Mouse (Mus musculus) hindbrain, embryonic 11.5 days (tissue): ENCODE measurements at regions not wholly inside any gene's neighbourhood (a gene's known extent, or its start where the extent isn't known, plus 50 kb on each side); places are given as distances from the start of the nearest gene placed in this dataset.

Experiments
- ATAC-seq: fragments of 200-750 bp; cut with Nextera tagmentation; 2 replicates; pipeline ENCODE4 v1.8.0; 2017; ENCODE audit warnings: mild to moderate bottlenecking, moderate TSS enrichment, moderate library complexity; ENCODE audit not compliant: low FRiP score
- DNase-seq: peaks from one replicate; pipeline ENCODE4 v3.0.0-alpha.2; 2015; ENCODE audit warnings: low spot score
- H3K27ac ChIP-seq: fragments of 300-500 bp; sonication (generic); 2 replicates; pipeline ENCODE4 v1.5.1; 2014; ENCODE audit warnings: mild to moderate bottlenecking, low read depth, low read length
- H3K27me3 ChIP-seq: fragments of 300-500 bp; sonication (generic); 2 replicates; pipeline ENCODE4 v1.6.1; 2014; ENCODE audit warnings: mild to moderate bottlenecking, low read length, moderate library complexity, mixed read lengths; ENCODE audit not compliant: control insufficient read depth, insufficient read depth
- H3K36me3 ChIP-seq: fragments of 300-500 bp; sonication (generic); 2 replicates; pipeline ENCODE4 v1.6.1; 2014; ENCODE audit warnings: mild to moderate bottlenecking, low read length, moderate library complexity, mixed read lengths; ENCODE audit not compliant: control insufficient read depth, insufficient read depth
- H3K4me1 ChIP-seq: fragments of 300-500 bp; sonication (generic); replicated peaks from 2 replicates; pipeline ENCODE4 v1.6.1; 2014; ENCODE audit warnings: low read length, mixed read lengths; ENCODE audit not compliant: control insufficient read depth, insufficient read depth
- H3K4me2 ChIP-seq: fragments of 300-500 bp; sonication (generic); replicated peaks from 2 replicates; pipeline ENCODE4 v1.6.1; 2014; ENCODE audit warnings: mild to moderate bottlenecking, low read depth, low read length
- H3K4me3 ChIP-seq: fragments of 300-500 bp; sonication (generic); 2 replicates; pipeline ENCODE4 v1.5.1; 2014; ENCODE audit warnings: low read depth, low read length
- H3K9ac ChIP-seq: fragments of 300-500 bp; sonication (generic); 2 replicates; pipeline ENCODE4 v1.6.1; 2014; ENCODE audit warnings: low read depth, low read length
- H3K9me3 ChIP-seq: fragments of 300-500 bp; sonication (generic); 2 replicates; pipeline ENCODE4 v1.6.1; 2016; ENCODE audit warnings: low read length; ENCODE audit not compliant: control insufficient read depth
- WGBS: fragments of 180-500 bp; shearing (Covaris S2); extraction: QIAGEN DNeasy Blood & Tissue Kit; methylation state at CpG from one replicate; pipeline ENCODE4 v1.1.7; 2014; 5-methylcytosine and 5-hydroxymethylcytosine counted together

- 75% methylated on average over 4 of the region's 4 CpGs for WGBS
- H3K4me3 ChIP-seq: no peak overlapping the region
- no peak for DNase-seq
These were observed 197.9 kb upstream of the Robo2 start for GRCm38 (mm10) chr16:74609564-74609963.

GRCm38 (mm10) chr16:74598361-74598760 lies 186.7 kb upstream of the Robo2 start:
- H3K4me2 ChIP-seq: no peak overlapping the region
- no peak overlapping the region for H3K27ac ChIP-seq
- H3K27me3 ChIP-seq: no peaks in the 10 kb centered on the region
- WGBS: 93% methylated on average over 1 of the region's 1 CpGs
- DNase-seq (no peak), ATAC-seq (no peak)
- H3K4me1 ChIP-seq: no peaks in the 10 kb centered on the region
- no peak overlapping the region for H3K4me3 ChIP-seq
- H3K9me3 ChIP-seq: no peaks in the 10 kb centered on the region
- no peak overlapping the region for H3K9ac ChIP-seq
- H3K36me3 ChIP-seq: no peaks in the 10 kb centered on the region

More at GRCm38 (mm10) chr16:74609564-74609963, 197.9 kb upstream of the Robo2 start:
- no peaks in the 10 kb centered on the region for H3K4me1 ChIP-seq
- H3K9me3 ChIP-seq: no peaks in the 10 kb centered on the region
- no peak overlapping the region for H3K9ac ChIP-seq
- no peaks in the 10 kb centered on the region for H3K27me3 ChIP-seq
- no peak overlapping the region for H3K4me2 ChIP-seq
- no peak for ATAC-seq
- no peak overlapping the region for H3K27ac ChIP-seq
- no peaks in the 10 kb centered on the region for H3K36me3 ChIP-seq

- H3K4me3 ChIP-seq: no peak overlapping the region
- no peak overlapping the region for H3K4me2 ChIP-seq
- H3K4me1 ChIP-seq: no peaks in the 10 kb centered on the region
- 78% methylated on average over 4 of the region's 4 CpGs for WGBS
- no peak overlapping the region for H3K9ac ChIP-seq
- H3K9me3 ChIP-seq: no peaks in the 10 kb centered on the region
- no peak for DNase-seq
- no peaks in the 10 kb centered on the region for H3K27me3 ChIP-seq
- no peak for ATAC-seq
- no peaks in the 10 kb centered on the region for H3K36me3 ChIP-seq
- no peak overlapping the region for H3K27ac ChIP-seq
These were observed 186.2 kb upstream of the Robo2 start for GRCm38 (mm10) chr16:74597735-74598340.

GRCm38 (mm10) chr16:74591896-74592295 lies 180.3 kb upstream of the Robo2 start:
- Histone ChIP-seq H3K36me3 (no peaks in the 10 kb centered on the region), H3K27ac (no peak overlapping the region), H3K4me1 (no peaks in the 10 kb centered on the region), H3K9me3 (no peaks in the 10 kb centered on the region), H3K27me3 (no peaks in the 10 kb centered on the region), H3K4me2 (no peak overlapping the region), H3K4me3 (no peak overlapping the region), H3K9ac (no peak overlapping the region)
- ATAC-seq (no peak), DNase-seq (no peak)
- 91% methylated on average over 4 of the region's 4 CpGs for WGBS

- H3K9me3 ChIP-seq: no peaks in the 10 kb centered on the region
- DNase-seq (no peak), ATAC-seq (no peak)
- no peaks in the 10 kb centered on the region for H3K4me1 ChIP-seq
- H3K36me3 ChIP-seq: no peaks in the 10 kb centered on the region
- 90% methylated on average over 4 of the region's 4 CpGs for WGBS
- H3K9ac ChIP-seq: no peak overlapping the region
- no peak overlapping the region for H3K27ac ChIP-seq
- H3K4me3 ChIP-seq: no peak overlapping the region
- no peak overlapping the region for H3K4me2 ChIP-seq
- H3K27me3 ChIP-seq: no peaks in the 10 kb centered on the region
These were observed 171.2 kb upstream of the Robo2 start for GRCm38 (mm10) chr16:74582645-74583423.

- Histone ChIP-seq H3K4me1 (no peaks in the 10 kb centered on the region), H3K9ac (no peak overlapping the region), H3K27ac (no peak overlapping the region), H3K4me2 (no peak overlapping the region), H3K4me3 (no peak overlapping the region), H3K36me3 (no peaks in the 10 kb centered on the region), H3K9me3 (no peaks in the 10 kb centered on the region), H3K27me3 (no peaks in the 10 kb centered on the region)
- 89% methylated on average over 5 of the region's 5 CpGs for whole genome bisulfite sequencing
- DNase-seq (no peak), ATAC-seq (no peak)
These were observed 136.7 kb upstream of the Robo2 start for GRCm38 (mm10) chr16:74548374-74548773.

- Histone ChIP-seq H3K36me3 (no peaks in the 10 kb centered on the region), H3K27ac (no peak overlapping the region), H3K9ac (no peak overlapping the region), H3K9me3 (no peaks in the 10 kb centered on the region), H3K4me2 (no peak overlapping the region), H3K4me1 (no peaks in the 10 kb centered on the region), H3K27me3 (no peaks in the 10 kb centered on the region), H3K4me3 (no peak overlapping the region)
- no peak for ATAC-seq
- DNase-seq: no peak
- 66% methylated on average over 2 of the region's 2 CpGs for WGBS
These were observed 118.9 kb upstream of the Robo2 start for GRCm38 (mm10) chr16:74530531-74530930.

- Histone ChIP-seq H3K9ac (no peak overlapping the region), H3K4me1 (no peaks in the 10 kb centered on the region), H3K27me3 (no peaks in the 10 kb centered on the region), H3K4me3 (no peak overlapping the region), H3K9me3 (no peaks in the 10 kb centered on the region), H3K36me3 (no peaks in the 10 kb centered on the region), H3K27ac (no peak overlapping the region), H3K4me2 (no peak overlapping the region)
- ATAC-seq (no peak), DNase-seq (no peak)
- WGBS: 41% methylated on average over 3 of the region's 3 CpGs
These were observed 116.6 kb upstream of the Robo2 start for GRCm38 (mm10) chr16:74528245-74528644.

- WGBS: 65% methylated on average over 1 of the region's 1 CpGs
These were observed 114.9 kb upstream of the Robo2 start for GRCm38 (mm10) chr16:74526521-74526920.

More at GRCm38 (mm10) chr16:74526521-74526920, 114.9 kb upstream of the Robo2 start:
- Histone ChIP-seq H3K9me3 (no peaks in the 10 kb centered on the region), H3K4me2 (no peak overlapping the region), H3K9ac (no peak overlapping the region), H3K27ac (no peak overlapping the region), H3K4me3 (no peak overlapping the region), H3K27me3 (no peaks in the 10 kb centered on the region), H3K36me3 (no peaks in the 10 kb centered on the region), H3K4me1 (no peaks in the 10 kb centered on the region)
- ATAC-seq (no peak), DNase-seq (no peak)
